Mouse (Mus musculus) intestine, embryonic 14.5 days (tissue): ENCODE results near the gene Gm5797. TPM values are rescaled to one million over a fixed set of nuclear protein-coding genes. Genes with fewer than 3 reads are reported as not detected.
"Not testable (repeated sequence)": the region's sequence is repeated elsewhere in the genome, so short reads cannot be mapped to it uniquely, and the experiment has no call there.

Experiments used
- ATAC-seq: fragments of 200-750 bp; cut with Nextera tagmentation; replicated peaks from 2 replicates; pipeline ENCODE4 v1.8.0; 2017; ENCODE audit warnings: low read depth, moderate number of reproducible peaks, moderate TSS enrichment, moderate library complexity; ENCODE audit not compliant: low FRiP score, low TSS enrichment
- DNase-seq: peaks from one replicate; pipeline ENCODE4 v3.0.0-alpha.2; 2018; ENCODE audit warnings: low spot score
- H3K27ac ChIP-seq: fragments of 300-500 bp; sonication (generic); 2 replicates; pipeline ENCODE4 v1.5.1; 2014; ENCODE audit warnings: low read depth, mild to moderate bottlenecking, control low read depth
- H3K27me3 ChIP-seq: fragments of 300-500 bp; sonication (generic); replicated peaks from 2 replicates; pipeline ENCODE4 v1.6.1; 2014; ENCODE audit warnings: low read length, control low read depth; ENCODE audit not compliant: control insufficient read depth, insufficient read depth
- H3K36me3 ChIP-seq: fragments of 300-500 bp; sonication (generic); 2 replicates; pipeline ENCODE4 v1.6.1; 2014; ENCODE audit warnings: low read length, control low read depth; ENCODE audit not compliant: control insufficient read depth, insufficient read depth
- H3K4me1 ChIP-seq: fragments of 300-500 bp; sonication (generic); replicated peaks from 2 replicates; pipeline ENCODE4 v1.6.1; 2014; ENCODE audit warnings: low read length, control low read depth, mixed read lengths; ENCODE audit not compliant: control insufficient read depth, insufficient read depth
- H3K4me2 ChIP-seq: fragments of 300-500 bp; sonication (generic); 2 replicates; pipeline ENCODE4 v1.6.1; 2014; ENCODE audit warnings: low read length
- H3K4me3 ChIP-seq: fragments of 300-500 bp; sonication (generic); 2 replicates; pipeline ENCODE4 v1.5.1; 2014; ENCODE audit warnings: low read depth, low read length, control low read depth, mixed read lengths
- H3K9ac ChIP-seq: fragments of 300-500 bp; sonication (generic); 2 replicates; pipeline ENCODE4 v1.6.1; 2014; ENCODE audit warnings: mild to moderate bottlenecking, low read length
- H3K9me3 ChIP-seq: fragments of 300-500 bp; sonication (generic); 2 replicates; pipeline ENCODE4 v1.6.1; 2016; ENCODE audit warnings: low read length, control low read depth; ENCODE audit not compliant: control insufficient read depth
- WGBS: fragments of 180-500 bp; shearing (Covaris S2); extraction: QIAGEN DNeasy Blood & Tissue Kit; methylation state at CpG from one replicate; pipeline ENCODE4 v1.1.7; 2014; 5-methylcytosine and 5-hydroxymethylcytosine counted together
- polyA plus RNA-seq: library from polyadenylated mRNA; unstranded; fragments of >200 nt; fragmentation: Nextera tagmentation; extraction: Ambion mirVana; gene quantifications from 2 replicates; pipeline ENCODE4 v1.2.1, GENCODE M21; 2014

Gm5797 gene
- not detected in 2 replicates for polyA plus RNA-seq

DNA sequence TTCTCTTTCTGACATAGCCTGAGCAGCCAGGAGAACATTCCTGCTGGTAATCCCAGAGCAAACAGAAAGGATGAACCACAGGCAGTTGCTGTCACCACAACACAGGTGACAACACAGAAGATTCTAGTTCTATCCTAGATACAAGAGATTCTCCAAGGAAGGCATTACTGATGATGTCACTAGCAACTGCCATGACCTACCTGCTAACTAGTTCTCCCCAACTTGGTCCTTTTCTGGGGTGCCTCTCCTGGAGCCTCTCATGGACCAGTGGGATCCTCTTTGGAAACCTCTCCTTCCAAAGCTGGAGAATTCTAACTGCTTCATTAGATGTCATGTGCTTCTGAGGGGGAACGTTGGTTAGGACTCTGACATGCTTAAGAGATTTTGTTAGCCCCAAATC lies at the start of gene Gm5797:
Gene Gm5797, minus strand, starts transcription at position 101 of the 400 bp plus-strand sequence.
- WGBS, result no CpG with 5 or more reads among the region's 1 CpGs
- H3K4me2 ChIP-seq, H3K36me3 ChIP-seq, ATAC-seq, H3K4me1 ChIP-seq, H3K4me3 ChIP-seq, H3K9me3 ChIP-seq, H3K9ac ChIP-seq, DNase-seq, H3K27me3 ChIP-seq, H3K27ac ChIP-seq: not testable (repeated sequence)

DNA sequence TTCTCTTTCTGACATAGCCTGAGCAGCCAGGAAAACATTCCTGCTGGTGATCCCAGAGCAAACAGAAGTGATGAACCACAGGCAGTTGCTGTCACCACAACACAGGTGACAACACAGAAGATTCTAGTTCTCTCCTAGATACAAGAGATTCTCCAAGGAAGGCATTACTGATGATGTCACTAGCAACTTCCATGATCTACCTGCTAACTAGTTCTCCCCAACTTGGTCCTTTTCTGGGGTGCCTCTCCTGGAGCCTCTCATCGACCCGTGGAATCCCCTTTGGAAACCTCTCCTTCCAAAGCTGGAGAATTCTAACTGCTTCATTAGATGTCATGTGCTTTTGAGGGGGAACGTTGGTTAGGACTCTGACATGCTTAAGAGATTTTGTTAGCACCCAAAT lies 32.8 kb upstream of the Gm5797 start, which contains the start of gene Gm8374:
Gene Gm8374, minus strand, starts transcription at position 101 of the 400 bp plus-strand sequence.
- WGBS, result 86% methylated on average over 3 of the region's 3 CpGs
- not testable (repeated sequence) for H3K9me3 ChIP-seq, H3K27me3 ChIP-seq, ATAC-seq, DNase-seq, H3K4me1 ChIP-seq, H3K4me3 ChIP-seq, H3K27ac ChIP-seq, H3K4me2 ChIP-seq, H3K36me3 ChIP-seq, H3K9ac ChIP-seq

DNA sequence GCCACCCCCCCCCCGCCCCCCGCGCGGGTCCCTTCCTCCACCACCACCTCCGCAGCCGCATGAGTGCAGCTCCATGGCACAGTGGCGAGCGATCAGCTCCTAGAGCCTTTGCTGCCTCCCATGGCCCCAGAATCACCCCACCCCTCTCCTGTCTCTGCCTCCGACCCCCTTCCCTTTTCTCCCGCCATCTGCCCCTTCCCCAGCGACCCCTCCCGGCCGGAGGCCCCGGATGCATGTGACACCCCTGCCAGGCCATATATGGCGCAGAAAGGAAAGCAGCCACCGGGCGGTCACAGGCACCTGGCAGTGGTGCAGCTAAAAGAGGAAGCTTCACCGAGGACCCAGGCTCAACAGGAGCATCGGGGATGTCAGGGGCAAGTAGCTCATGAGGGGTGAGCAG lies 17.1 kb downstream of the Gm5797 start:
- Histone ChIP-seq H3K4me2 (peak overlapping the region; percentile 57), H3K9ac (peak overlapping the region; percentile 43), H3K4me3 (peak overlapping the region; percentile 35)
- not testable (repeated sequence) for H3K9me3 ChIP-seq, H3K4me1 ChIP-seq, ATAC-seq, H3K27me3 ChIP-seq, H3K27ac ChIP-seq, H3K36me3 ChIP-seq
- peak; percentile 70 for DNase-seq
- WGBS, result 0% methylated on average over 13 of the region's 19 CpGs

DNA sequence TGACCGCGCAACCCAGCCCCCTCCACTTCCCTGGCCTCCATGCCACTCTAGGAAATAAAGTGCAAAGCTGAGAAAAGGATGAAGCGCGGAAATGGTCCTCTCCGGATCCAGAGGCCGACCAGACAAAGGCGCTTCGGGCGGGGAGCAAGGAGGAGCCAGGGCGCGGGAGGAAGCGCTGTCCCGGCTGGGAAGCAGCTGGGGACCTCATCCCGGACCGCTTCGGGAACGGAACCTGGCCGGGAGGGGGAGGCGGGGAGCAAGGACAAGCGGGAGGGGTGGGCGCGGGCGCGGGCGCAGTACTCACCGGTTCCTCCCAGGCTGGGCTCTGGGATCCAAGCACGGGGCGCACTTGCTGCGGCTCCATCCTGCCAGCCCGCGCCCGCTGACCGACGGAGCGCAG lies 17.5 kb downstream of the Gm5797 start, which contains the start of gene Gm3739:
Gene Gm3739, minus strand, starts transcription at position 389 of the 400 bp plus-strand sequence.
- WGBS, result 0% methylated on average over 11 of the region's 35 CpGs
- not testable (repeated sequence) for H3K4me1 ChIP-seq, H3K27ac ChIP-seq, H3K36me3 ChIP-seq, ATAC-seq, H3K9me3 ChIP-seq, H3K27me3 ChIP-seq, DNase-seq
- Histone ChIP-seq H3K4me2 (peak within 1 kb of the TSS; percentile 57), H3K9ac (peak within 1 kb of the TSS; percentile 43), H3K4me3 (peak within 1 kb of the TSS; percentile 35)

Other genes starting within 250 kb of the Gm5797 start
- gene Gm3696, start 231.8 kb downstream of the Gm5797 start, polyA plus RNA-seq, result 1.8 and 1.9 TPM in 2 replicates
- not detected in 2 replicates for gene Gm6676, start 207.0 kb downstream of the Gm5797 start, polyA plus RNA-seq
- gene Gm3512, start 157.9 kb downstream of the Gm5797 start, polyA plus RNA-seq, result 3.0 and 5.2 TPM in 2 replicates
- not detected in 2 replicates for gene Gm16434, start 137.9 kb downstream of the Gm5797 start, polyA plus RNA-seq
- gene Gm3727, start 67.7 kb downstream of the Gm5797 start, polyA plus RNA-seq, result not detected in 2 replicates
- 1.1 and 1.3 TPM in 2 replicates for gene Gm3739, start 17.3 kb downstream of the Gm5797 start, polyA plus RNA-seq
- not detected in 2 replicates for gene Gm8374, start 32.7 kb upstream of the Gm5797 start, polyA plus RNA-seq
- not detected in 2 replicates for gene Gm3755, start 118.5 kb upstream of the Gm5797 start, polyA plus RNA-seq
- gene Gm3752, start 151.4 kb upstream of the Gm5797 start, polyA plus RNA-seq, result 0.73 and 1.2 TPM in 2 replicates
- gene Gm3558, start 236.2 kb upstream of the Gm5797 start, polyA plus RNA-seq, result 0.20 and 0.44 TPM in 2 replicates